Mouse (Mus musculus): ENCODE data around the gene Ntn4. TPM values are rescaled to one million over a fixed set of nuclear protein-coding genes. Genes with fewer than 3 reads are reported as not detected.
"Not testable (repeated sequence)": the region's sequence is repeated elsewhere in the genome, so short reads cannot be mapped to it uniquely, and the experiment has no call there.

Gene Ntn4
- polyA plus RNA-seq, 1 experiment from 2014 or later: 0.84 TPM

- WGBS: 57% methylated on average over 19 of the region's 19 CpGs
- H3K27ac ChIP-seq: 0 out of 2 replicates have a peak overlapping the region, but pooled peaks have one; percentile 36
- H3K4me3 ChIP-seq: no peak overlapping the region
Measured at GRCm38 (mm10) chr10:93679191-93680007, 38.9 kb downstream of the Ntn4 start.

GRCm38 (mm10) chr10:93680680-93681377 lies 40.3 kb downstream of the Ntn4 start:
- H3K4me3 ChIP-seq: no peak overlapping the region
- H3K27ac ChIP-seq: peak overlapping the region; percentile 30; the same call in 1 of the 2 replicates
- H3K9me3 ChIP-seq: no peaks in the 10 kb centered on the region
- no peaks in the 10 kb centered on the region for H3K27me3 ChIP-seq (ENCODE audit: poor library complexity, severe bottlenecking)
- peaks cover 25% of the 10 kb centered on the region for H3K36me3 ChIP-seq (replicated peaks)
- DNase-seq (ENCODE audit: extremely low spot score, low spot score): no peak
- peaks cover 31% of the 10 kb centered on the region for H3K4me1 ChIP-seq
- 81% methylated on average over 6 of the region's 6 CpGs for WGBS

More at GRCm38 (mm10) chr10:93679191-93680007, 38.9 kb downstream of the Ntn4 start:
- Histone ChIP-seq H3K36me3 (replicated peaks) (peaks cover 30% of the 10 kb centered on the region), H3K27me3 (ENCODE audit: poor library complexity, severe bottlenecking) (no peaks in the 10 kb centered on the region), H3K9me3 (no peaks in the 10 kb centered on the region; the same call in 1 of the 2 replicates), H3K4me1 (peaks cover 31% of the 10 kb centered on the region)
- DNase-seq (ENCODE audit: extremely low spot score, low spot score): no peak

GRCm38 (mm10) chr10:93682185-93682747 lies 41.8 kb downstream of the Ntn4 start:
- 91% methylated on average over 18 of the region's 18 CpGs for WGBS
- Histone ChIP-seq H3K27ac (no peak overlapping the region), H3K9me3 (no peaks in the 10 kb centered on the region), H3K4me3 (no peak overlapping the region), H3K4me1 (peaks cover 31% of the 10 kb centered on the region), H3K36me3 (replicated peaks) (peaks cover 26% of the 10 kb centered on the region), H3K27me3 (ENCODE audit: poor library complexity, severe bottlenecking) (no peaks in the 10 kb centered on the region)
- DNase-seq (ENCODE audit: extremely low spot score, low spot score): no peak

- Histone ChIP-seq H3K4me3 (no peak overlapping the region), H3K4me1 (peaks cover 28% of the 10 kb centered on the region), H3K27me3 (ENCODE audit: poor library complexity, severe bottlenecking) (no peaks in the 10 kb centered on the region), H3K9me3 (no peaks in the 10 kb centered on the region), H3K27ac (no peak overlapping the region), H3K36me3 (replicated peaks) (peaks cover 28% of the 10 kb centered on the region)
- WGBS: 93% methylated on average over 7 of the region's 7 CpGs
- no peak for DNase-seq (ENCODE audit: extremely low spot score, low spot score)
Measured at GRCm38 (mm10) chr10:93683185-93683584, 42.7 kb downstream of the Ntn4 start.

GRCm38 (mm10) chr10:93683896-93684295 lies 43.4 kb downstream of the Ntn4 start:
- Histone ChIP-seq H3K9me3 (no peaks in the 10 kb centered on the region), H3K4me3 (no peak overlapping the region), H3K27ac (no peak overlapping the region), H3K27me3 (ENCODE audit: poor library complexity, severe bottlenecking) (no peaks in the 10 kb centered on the region), H3K4me1 (peaks cover 22% of the 10 kb centered on the region), H3K36me3 (replicated peaks) (peaks cover 30% of the 10 kb centered on the region)
- 90% methylated on average over 4 of the region's 4 CpGs for WGBS
- no peak for DNase-seq (ENCODE audit: extremely low spot score, low spot score)

GRCm38 (mm10) chr10:93685416-93685815 lies 44.9 kb downstream of the Ntn4 start:
- peaks cover 30% of the 10 kb centered on the region for H3K36me3 ChIP-seq (replicated peaks)
- not testable (repeated sequence) for H3K9me3 ChIP-seq; H3K4me1 ChIP-seq; H3K27ac ChIP-seq; H3K4me3 ChIP-seq; DNase-seq (ENCODE audit: extremely low spot score, low spot score); H3K27me3 ChIP-seq (ENCODE audit: poor library complexity, severe bottlenecking)
- WGBS: 86% methylated on average over 3 of the region's 3 CpGs

- 95% methylated on average over 6 of the region's 6 CpGs for WGBS
- no peak overlapping the region for H3K4me3 ChIP-seq
- peaks cover 3% of the 10 kb centered on the region; the same call in 1 of the 2 replicates for H3K4me1 ChIP-seq
- H3K9me3 ChIP-seq: no peaks in the 10 kb centered on the region
- no peak overlapping the region for H3K27ac ChIP-seq
- DNase-seq (ENCODE audit: extremely low spot score, low spot score): no peak
- no peaks in the 10 kb centered on the region for H3K27me3 ChIP-seq (ENCODE audit: poor library complexity, severe bottlenecking)
- peaks cover 30% of the 10 kb centered on the region for H3K36me3 ChIP-seq (replicated peaks)
Measured at GRCm38 (mm10) chr10:93686579-93686978, 46.1 kb downstream of the Ntn4 start.

- H3K4me3 ChIP-seq: no peak overlapping the region
- no peak overlapping the region for H3K27ac ChIP-seq
- H3K36me3 ChIP-seq (replicated peaks): peaks cover 23% of the 10 kb centered on the region
- peaks cover 3% of the 10 kb centered on the region; the same call in 1 of the 2 replicates for H3K4me1 ChIP-seq
- WGBS: 96% methylated on average over 3 of the region's 3 CpGs
- DNase-seq (ENCODE audit: extremely low spot score, low spot score): no peak
- no peaks in the 10 kb centered on the region for H3K9me3 ChIP-seq
- no peaks in the 10 kb centered on the region for H3K27me3 ChIP-seq (ENCODE audit: poor library complexity, severe bottlenecking)
Measured at GRCm38 (mm10) chr10:93687781-93688180, 47.3 kb downstream of the Ntn4 start.

GRCm38 (mm10) chr10:93688306-93689171 lies 48.1 kb downstream of the Ntn4 start:
- H3K27ac ChIP-seq: no peak overlapping the region
- H3K36me3 ChIP-seq (replicated peaks): peaks cover 16% of the 10 kb centered on the region
- H3K4me1 ChIP-seq: peaks cover 3% of the 10 kb centered on the region; the same call in 1 of the 2 replicates
- no peak for DNase-seq (ENCODE audit: extremely low spot score, low spot score)
- no peak overlapping the region for H3K4me3 ChIP-seq
- no peaks in the 10 kb centered on the region for H3K27me3 ChIP-seq (ENCODE audit: poor library complexity, severe bottlenecking)
- 93% methylated on average over 26 of the region's 26 CpGs for WGBS
- no peaks in the 10 kb centered on the region for H3K9me3 ChIP-seq

GRCm38 (mm10) chr10:93691344-93691743 lies 50.9 kb downstream of the Ntn4 start:
- 68% methylated on average over 11 of the region's 11 CpGs for WGBS
- Histone ChIP-seq H3K4me1 (peaks cover 11% of the 10 kb centered on the region), H3K36me3 (replicated peaks) (peaks cover 5% of the 10 kb centered on the region; the same call in 1 of the 2 replicates), H3K27ac (no peak overlapping the region; the same call in 1 of the 2 replicates), H3K27me3 (ENCODE audit: poor library complexity, severe bottlenecking) (no peaks in the 10 kb centered on the region), H3K9me3 (no peaks in the 10 kb centered on the region), H3K4me3 (no peak overlapping the region)
- no peak for DNase-seq (ENCODE audit: extremely low spot score, low spot score)

- Histone ChIP-seq H3K36me3 (replicated peaks) (no peaks in the 10 kb centered on the region; the same call in 1 of the 2 replicates), H3K4me3 (no peak overlapping the region), H3K27me3 (ENCODE audit: poor library complexity, severe bottlenecking) (no peaks in the 10 kb centered on the region), H3K27ac (peak overlapping the region; percentile 53; the same call in 1 of the 2 replicates), H3K9me3 (no peaks in the 10 kb centered on the region), H3K4me1 (peaks cover 16% of the 10 kb centered on the region)
- DNase-seq (ENCODE audit: extremely low spot score, low spot score): no peak
- 61% methylated on average over 21 of the region's 21 CpGs for WGBS
Measured at GRCm38 (mm10) chr10:93695043-93695791, 54.7 kb downstream of the Ntn4 start.

Measured in forebrain, embryonic 10.5 days (tissue).